Mouse (Mus musculus): Measurements from ENCODE around the gene Hcar2.

GRCm38 (mm10) chr5:123874177-123874576, 8.9 kb upstream of the Hcar2 start:
- no peak for TF ChIP-seq CTCF (conservative IDR thresholded peaks at IDR 0.05; ENCODE audit: insufficient read depth, insufficient read length, low read depth, low read length)
- no peak for TF ChIP-seq POLR2A (IDR thresholded peaks at IDR 0.05; ENCODE audit: low read depth, low read length)

All from kidney, adult 2 months (tissue).